Mouse (Mus musculus) gastrocnemius, adult 8-10 months (tissue): ENCODE measurements around the gene Lamc2. TPM values are rescaled to one million over a fixed set of nuclear protein-coding genes. Genes with fewer than 3 reads are reported as not detected.
"Not testable (repeated sequence)": the region's sequence is repeated elsewhere in the genome, so short reads cannot be mapped to it uniquely, and the experiment has no call there.

Experiments used
- DNase-seq, 2 experiments: peaks; one replicate each; pipeline ENCODE4 v3.0.0; 2022; ENCODE audit warnings: low spot score in 2 of 2
- total RNA-seq, 4 experiments: library from RNA; stranded (reverse); gene quantifications; 2 replicates each; pipeline ENCODE4 v1.2.4; 2022

Gene Lamc2
- total RNA-seq, 4 experiments from 2014 or later = 1.8 to 4.9 (median 3.0) TPM

DNA sequence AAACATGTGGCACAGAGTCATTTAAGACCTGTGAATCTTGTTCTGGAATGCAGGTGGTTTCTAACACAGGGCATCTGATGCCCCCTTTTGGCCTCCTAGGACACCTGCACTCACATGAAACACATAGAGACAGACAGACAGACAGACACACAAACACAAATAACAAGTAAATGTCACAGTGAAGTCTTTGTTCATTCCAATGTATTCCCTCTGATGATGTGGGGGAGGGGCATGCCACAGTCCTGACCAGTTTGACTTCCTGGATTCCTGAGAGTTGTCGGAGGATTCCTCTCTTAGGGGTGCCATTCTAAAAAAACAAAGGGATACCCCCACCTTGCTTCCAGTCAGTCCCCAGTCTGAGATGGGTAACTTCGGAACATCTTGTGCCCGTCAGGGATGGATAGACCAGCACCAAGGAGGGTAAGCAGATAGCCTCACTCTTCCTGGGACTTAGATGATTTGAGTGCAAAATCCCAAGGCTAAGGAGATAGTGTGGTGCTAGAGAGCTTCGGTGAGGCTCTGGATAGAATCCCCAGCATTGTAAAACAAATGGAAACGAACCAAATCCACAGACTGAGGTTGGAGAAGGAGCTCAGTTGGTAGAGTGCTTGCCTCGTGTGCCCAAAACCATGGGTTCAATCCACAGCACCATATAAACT lies 89.1 kb downstream of the Lamc2 start:
- no peak for DNase-seq

DNA sequence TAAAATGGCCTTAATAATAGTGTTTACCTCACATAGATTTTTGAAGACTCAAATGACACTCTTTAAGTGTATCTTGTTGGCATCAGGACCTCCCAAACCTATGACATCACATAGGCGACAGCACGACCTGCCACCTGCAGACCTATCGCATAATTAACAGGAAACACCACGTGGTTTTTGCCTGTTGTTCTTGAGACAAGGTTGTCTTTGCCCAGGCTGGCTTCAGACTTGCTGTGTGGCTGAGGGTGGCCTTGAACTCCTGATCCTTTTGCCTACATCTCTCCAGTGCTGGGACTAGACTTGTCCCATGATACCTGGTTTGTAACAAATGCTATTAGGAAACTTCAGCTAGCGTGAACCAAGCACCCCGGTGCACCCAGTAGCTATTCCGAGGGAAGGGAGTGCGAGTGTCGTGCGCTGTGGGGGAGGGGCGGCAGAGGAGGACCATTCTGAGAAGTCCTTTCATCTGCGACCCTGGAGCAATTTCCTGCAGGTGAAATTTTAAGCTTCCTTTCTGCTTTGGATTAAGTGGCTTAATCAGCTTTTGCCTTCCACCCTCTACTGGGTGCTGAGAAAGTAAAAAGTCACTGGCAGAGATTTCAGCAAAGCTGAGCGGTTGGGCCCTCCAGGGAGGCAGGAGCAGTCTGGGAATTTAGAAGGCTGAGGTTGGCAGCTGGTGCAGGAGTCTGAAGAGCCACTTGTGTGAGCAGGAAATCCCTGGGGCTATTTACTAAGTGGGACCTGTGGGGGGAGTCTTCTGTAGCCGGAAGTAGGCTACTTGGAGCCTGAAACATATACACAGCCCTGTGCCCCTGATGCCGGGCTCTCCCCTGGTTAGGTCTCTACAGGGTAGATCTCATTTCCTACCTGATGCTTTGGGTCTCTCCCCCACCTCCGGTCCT lies 90.2 kb downstream of the Lamc2 start:
- DNase-seq = no peak

DNA sequence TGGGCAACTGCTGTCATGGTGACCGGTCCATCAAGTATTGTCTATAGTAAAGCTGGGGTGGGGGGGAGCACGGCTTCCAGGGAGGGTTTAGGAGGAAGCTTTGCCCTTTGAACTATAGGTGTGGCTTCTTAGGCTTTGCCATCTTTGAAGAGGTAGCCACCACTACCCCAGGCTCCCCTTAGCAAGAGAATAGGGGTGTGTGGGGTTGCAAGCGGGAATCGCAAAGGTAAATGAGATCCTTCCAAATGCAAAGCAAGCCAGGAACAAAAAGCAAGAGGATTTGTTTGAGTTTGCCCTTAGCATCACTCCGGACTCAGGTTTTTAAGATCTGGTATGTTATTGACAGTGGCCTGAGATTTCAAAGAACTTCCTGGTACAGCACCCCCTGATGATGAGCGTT lies 90.9 kb downstream of the Lamc2 start:
- DNase-seq = no peak

DNA sequence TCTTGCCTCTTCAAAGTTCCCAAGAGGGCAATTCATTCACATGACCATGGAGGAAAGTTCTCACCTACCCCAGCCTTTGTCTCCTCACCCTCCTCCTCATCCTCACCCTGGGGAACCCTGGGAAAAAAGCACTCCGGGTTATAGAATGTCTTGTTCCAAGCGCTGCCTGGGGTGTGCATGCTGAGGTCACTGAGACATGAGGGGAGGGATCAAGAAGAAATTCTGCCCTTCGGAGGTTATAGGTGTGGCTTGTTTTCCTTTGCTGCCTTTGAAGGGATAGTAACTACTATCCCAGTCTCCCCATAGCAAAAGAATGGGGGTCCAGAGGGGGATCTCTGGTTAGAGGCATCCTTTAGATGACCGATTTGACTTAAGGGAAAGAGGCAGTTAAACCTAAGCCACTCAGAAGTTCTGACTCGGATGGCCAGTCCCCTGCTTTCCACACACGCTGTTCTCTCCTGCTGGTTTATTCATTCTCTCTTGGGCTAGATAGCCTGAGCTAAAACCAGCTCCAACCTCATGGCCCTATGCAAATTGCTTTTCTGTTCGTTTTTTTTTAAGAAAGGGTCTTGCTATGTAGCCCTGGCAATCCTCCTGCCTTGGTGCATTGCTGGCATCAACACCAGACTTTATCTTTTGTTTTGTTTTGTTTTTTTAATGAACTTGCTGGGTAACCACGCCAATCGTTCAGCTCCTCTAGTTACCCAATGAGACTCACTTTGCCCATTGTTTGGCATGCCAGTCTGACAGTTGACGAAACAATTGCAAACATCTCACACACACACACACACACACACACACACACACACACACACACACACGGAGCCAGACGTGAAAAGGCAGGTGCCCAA lies 91.8 kb downstream of the Lamc2 start:
- DNase-seq = no peak

DNA sequence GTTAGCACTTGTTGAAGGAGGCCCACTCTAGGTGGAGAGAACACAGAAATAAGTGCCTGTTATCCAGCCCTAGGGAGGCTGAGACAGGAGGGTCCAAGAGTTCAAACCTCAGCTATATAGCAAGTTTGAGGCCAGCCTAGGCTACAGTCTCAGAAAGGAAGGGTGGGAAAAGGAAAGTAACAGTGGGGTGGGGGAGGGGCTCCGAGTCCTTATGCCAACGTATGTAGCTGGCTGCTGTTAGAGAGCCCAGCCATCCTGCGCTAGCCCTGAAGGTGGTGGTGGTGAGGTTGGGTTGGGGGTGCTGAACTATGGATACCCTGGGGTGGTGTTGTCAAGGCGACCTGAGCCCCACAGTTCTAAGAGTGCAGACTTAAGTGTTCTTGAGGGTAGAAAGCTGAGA lies 92.7 kb downstream of the Lamc2 start:
- DNase-seq = no peak

DNA sequence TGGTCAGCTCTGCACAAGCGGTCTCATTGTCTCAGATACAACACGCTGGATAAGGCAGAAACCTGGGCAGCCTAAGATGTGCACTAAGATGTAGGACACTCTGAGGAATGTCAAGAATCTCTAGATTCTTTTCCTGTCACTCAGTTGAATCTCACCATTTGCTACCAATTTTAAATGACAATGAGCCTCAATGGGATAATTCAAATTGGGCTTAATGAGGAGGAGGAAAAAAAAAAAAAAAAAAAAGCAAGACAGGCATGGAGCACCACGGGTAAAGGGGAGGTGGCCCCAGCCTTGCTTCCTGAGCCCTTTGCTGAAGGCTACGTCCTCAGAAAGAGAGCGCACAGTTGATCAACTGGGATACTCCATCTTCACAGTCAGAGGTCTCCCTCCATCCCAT lies 93.1 kb downstream of the Lamc2 start:
- DNase-seq = no peak

DNA sequence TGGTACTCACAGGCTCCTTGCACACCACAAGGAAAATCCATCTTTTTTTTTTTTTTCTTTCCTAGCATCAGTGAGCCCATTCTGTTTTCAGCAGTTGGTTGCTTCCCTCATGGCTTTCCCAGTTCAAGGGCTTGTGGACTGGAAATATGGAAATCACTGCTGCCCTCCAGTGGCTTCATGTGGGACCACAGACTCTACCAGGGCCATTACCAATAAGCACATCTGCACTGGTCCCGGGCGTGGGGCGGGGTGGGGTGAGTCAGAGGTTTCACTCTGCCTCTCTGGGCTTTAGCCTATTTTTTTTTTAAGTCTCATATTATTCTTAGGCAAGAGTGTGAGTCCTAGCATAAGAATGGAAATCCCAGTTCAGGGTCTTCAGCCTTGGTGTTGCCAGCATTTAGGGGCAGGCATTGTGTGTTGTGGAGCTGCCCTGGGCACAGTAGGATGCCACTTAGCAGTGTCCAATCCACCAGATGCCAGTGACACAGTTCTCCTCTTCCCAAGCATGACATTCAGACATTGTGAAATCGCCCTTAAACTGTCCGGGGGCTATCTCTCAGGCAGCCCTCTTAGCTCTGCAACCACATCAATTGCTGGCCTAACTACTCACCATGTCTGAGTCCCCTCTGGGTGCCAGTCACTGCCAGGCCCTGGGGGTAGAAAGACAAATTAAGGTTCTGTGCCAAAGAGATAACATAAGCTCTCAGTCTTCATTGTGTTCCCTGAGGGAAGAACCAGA lies 93.8 kb downstream of the Lamc2 start:
- peak; percentile 83 to 85 for DNase-seq

DNA sequence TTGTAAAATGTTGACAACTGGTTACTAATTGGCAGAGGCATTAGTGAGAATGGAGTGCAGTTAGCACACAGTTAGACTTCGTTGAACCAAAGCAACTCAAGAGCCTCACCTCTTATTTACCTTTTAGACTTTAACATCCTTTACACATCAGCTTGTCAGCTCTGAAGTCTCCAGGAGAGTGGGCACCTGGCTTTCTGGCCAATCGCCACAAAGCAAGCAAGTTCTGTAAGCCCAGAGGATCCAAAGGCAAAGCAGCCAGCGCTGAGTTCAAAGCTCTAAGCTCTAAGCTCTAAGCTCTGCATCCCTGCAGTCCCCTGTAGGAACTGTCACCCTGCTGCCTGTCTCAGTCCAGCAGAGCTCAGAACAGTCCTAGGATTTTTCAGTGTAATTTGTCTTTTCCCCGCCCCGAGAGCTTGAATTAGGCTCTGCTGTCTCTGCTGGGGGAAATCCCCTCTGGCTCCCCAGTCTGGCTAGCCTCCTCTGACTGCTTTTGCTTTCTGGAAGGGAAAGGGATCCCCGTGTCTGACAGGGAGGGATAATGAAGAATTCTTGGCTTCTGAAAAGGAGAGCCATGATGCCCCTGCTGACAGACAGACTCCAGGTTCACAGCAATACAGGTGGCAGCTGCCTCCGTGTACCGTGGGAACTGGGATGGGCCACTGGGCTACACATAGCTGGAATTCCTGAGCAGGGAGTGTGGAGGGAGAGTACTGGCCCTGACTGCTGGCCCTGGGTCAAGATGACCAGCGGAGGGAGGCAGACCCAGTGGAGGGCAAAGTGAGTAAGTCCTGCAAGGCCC lies 94.6 kb downstream of the Lamc2 start:
- peak in 1 of 2 experiments; percentile 40 for DNase-seq

DNA sequence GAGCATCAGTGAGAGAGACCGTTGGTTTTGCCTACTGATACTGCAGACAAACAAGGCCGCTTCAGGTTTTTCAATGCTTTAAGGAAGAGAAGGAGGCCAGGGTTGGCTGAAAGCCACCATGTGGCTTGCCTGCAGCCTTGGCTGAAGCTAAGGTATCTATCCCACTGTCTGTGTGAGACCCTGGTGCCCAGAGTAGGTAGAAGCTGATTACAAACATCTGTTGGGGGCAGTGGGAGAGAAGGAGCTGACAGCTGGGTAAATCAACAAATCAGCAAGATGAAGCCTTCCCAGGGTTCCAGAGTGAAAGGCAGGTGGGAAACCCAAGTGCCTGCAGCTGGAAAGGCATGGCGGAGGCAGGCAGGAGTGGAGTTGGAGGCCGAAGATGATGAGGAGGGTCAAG lies 95.4 kb downstream of the Lamc2 start:
- no peak for DNase-seq

DNA sequence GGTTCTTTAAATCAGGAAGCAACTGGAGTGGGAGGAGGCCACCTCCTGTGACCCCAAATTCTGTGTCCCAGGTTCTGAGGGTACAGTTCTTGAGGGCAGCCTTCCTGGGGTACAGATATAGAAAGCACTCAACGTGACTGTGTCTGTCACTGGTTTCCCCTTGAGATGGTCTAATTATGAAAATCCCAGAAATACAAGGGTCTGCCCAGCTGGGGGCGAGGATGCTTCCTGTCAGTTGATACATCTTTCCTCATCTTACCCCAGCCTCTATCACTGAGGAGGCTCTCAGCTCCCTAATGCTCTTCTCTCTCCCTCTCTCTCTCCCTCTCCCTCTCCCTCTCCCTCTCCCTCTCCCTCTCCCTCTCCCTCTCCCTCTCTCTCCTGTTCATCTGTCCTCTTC lies 96.2 kb downstream of the Lamc2 start:
- no peak for DNase-seq

DNA sequence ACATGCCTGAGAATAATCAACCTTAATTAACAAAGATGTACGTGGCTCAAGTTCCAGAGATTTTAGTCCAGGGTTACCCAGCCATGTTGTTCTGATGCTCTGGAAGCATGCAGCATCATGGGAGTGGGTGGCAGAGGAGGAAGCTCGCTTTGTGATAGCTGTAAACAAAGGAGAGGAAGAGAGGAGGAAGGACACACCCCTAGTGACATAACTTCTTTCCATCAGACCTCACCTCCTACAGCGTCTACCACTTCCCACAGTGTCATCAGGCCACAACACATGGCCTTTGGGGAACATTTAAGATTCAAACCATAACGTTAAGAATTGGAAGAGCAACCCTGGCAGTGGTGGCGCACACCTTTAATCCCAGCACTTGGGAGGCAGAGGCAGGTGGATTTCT lies 98.5 kb downstream of the Lamc2 start:
- no peak for DNase-seq

DNA sequence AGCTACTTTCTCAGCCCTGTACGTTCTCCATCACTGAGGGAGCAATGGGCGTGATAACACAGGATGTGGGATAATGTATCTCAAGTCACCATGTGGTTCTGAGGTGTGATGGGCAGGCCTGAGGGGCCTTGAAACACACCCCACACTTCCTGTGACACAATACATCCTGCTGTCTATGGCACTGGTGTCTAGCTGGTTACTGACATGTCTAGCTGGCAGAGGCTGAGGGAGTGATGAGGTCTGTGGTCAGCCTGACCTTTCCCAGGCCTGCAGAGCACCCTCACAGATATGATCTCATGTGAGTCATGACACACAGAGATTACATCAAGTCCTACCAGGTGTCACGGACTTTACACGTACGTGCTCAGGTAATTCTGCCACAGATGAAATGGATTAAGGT lies 101.0 kb downstream of the Lamc2 start:
- DNase-seq = no peak

DNA sequence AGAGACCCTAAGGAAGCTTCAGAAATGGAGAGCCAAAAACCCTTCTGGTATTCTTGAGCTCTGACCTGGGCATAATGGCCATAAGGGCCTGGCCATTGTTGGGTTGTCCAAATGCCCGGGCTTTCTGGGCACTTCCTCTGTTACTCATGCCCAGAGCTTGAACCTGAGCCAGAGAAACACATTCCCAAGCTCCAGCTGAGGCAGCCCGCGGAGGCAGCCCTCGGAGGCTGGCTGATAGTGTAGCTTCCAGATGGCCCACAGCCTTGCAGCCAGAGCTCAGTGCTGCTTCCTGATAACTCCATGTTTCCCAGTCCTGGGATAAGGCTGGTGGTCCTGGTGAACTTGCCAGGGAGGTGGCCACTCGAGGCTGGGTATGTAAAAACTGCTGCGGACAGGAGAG lies 102.1 kb downstream of the Lamc2 start:
- no peak for DNase-seq

DNA sequence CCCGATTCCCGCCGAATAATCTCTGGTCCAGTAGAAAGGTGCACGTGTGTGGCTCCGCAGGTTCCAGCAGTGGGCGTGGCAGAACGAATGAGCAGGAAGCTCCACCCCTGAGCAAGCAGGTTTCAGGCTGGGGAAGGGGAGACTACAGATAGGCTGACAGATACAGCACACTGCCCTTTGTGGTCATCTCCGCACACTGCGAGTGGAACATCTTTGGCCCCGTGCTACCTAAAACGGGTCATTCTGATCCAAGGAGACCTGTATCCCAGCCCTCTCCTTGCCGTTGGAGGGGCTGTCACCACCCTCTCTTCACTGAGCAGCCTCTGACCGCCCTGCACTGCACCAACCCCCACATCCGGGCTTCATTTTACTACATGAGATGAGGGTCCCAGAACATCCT lies 103.0 kb downstream of the Lamc2 start:
- DNase-seq = not testable (repeated sequence)

DNA sequence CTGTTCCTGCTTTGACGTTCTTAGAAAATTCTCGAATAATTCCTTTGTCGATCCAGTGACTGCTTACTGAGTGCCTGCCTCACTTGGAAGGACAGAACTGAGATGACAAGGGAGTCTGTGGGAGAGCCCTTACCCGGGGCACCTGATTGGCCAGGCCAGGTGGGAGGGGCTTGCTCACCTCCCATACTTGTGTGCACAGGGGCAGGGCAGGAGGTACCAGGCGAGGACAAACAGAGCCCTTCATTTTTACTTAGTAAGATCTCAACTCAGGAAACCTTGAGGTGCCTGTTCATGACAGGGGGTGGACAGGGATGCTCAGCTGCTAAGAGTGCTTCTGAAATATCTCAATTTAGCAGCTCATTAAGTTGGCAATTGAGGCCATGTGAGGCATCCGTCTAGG lies 110.3 kb downstream of the Lamc2 start:
- no peak for DNase-seq

DNA sequence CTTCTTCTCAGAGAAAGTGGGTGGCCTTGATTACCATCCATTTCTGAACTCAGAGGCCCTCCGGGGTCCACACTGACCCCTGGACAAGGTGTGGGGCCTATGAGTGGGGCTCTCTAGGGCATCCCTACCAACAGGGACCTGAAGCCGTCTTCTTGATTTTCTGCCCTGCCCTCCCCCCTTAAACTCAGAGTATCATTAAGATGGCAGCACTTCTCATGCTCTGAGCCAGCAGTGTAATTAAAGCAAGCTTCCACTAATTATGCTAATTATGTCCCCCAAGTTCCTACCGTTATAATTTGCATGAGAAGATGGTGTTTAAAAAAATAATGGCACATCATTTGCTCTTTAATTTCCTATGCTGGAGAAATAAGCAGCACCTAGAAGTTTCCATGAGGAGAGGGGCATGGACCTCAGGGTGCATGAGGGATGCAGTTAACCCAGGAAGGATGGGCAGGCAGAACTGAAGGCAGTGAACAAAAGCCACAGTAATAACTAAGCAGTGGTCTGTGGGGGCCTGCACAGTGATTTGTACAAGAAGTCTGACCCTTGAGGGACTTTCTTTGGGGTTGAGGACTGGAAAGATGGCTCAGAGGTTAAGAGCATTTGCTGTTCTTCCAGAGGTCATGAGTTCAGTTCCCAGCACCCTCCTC lies 111.0 kb downstream of the Lamc2 start:
- no peak for DNase-seq

DNA sequence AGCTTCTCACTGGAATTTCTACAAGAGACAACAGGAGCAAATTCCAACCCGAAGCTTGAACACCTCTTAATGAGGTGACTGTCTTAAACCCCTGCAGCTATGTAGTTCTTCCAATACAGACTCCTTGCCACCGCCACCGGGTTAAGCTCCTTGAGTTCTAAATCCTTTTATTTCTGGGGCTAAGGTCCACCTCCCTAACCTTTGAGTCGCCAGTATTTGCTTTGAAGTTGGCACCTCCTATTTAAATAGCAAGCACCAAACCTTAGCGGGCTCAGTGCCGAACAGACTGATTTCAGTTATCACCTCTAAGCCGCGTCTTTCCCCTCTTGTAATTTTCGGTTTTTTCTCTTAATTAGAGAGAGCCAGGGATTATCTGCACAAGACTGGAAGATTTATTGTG lies 112.8 kb downstream of the Lamc2 start:
- DNase-seq = no peak
